In the genomic region with DNA sequence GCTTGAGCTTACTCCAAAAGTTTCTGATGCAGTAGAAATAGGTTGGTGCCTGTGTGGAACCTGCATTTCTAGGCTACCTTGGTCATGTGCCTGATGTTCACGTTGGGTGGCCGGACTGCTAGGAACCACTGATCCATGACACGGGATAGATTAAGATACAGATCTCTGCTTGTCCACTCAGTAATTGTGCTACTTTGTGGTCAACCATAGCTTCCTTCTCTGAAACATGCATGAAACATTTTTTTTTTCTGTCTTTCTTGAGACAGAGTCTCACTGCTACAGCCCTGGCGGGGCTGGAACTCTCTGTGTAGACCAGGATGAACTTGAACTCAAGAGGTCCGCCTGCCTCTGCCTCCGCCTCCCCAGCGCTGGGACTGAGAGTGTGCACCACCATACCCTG, we compare ENCODE assay signal across 37 mouse cellular contexts. TPM values are rescaled to one million over a fixed set of nuclear protein-coding genes. Genes with fewer than 3 reads are reported as not detected.
"Had no signal": no experiment of that assay in that cellular context is flagged by ENCODE, and none has a peak within 500 bp of the region (broad histone marks: within the 10 kb centered on the region; RNA-seq: fewer than 3 reads in every experiment).

No protein-coding gene starts in this region.

- ATAC-seq: liver, embryonic 12.5 days; liver, postnatal 0 days; lung, postnatal 0 days; midbrain, embryonic 13.5 days; midbrain, embryonic 15.5 days; midbrain, embryonic 16.5 days had no signal

- H3K4me3 ChIP-seq: left cerebral cortex, adult 2 months; limb, embryonic 10.5 days; limb, embryonic 12.5 days; limb, embryonic 13.5 days; limb, embryonic 15.5 days; liver, embryonic 12.5 days; liver, embryonic 13.5 days; liver, embryonic 15.5 days; lung, embryonic 15.5 days; megakaryocyte, embryonic 14.5 days; midbrain, embryonic 10.5 days; midbrain, embryonic 12.5 days; midbrain, embryonic 13.5 days; midbrain, embryonic 15.5 days; myocyte had no signal

- H3K27me3 ChIP-seq: limb, embryonic 12.5 days; limb, embryonic 13.5 days; limb, embryonic 15.5 days; liver, embryonic 13.5 days; liver, embryonic 15.5 days; lung, embryonic 15.5 days; midbrain, embryonic 13.5 days; midbrain, embryonic 15.5 days had no signal

- H3K36me3 ChIP-seq: limb, embryonic 10.5 days; limb, embryonic 12.5 days; limb, embryonic 13.5 days; limb, embryonic 15.5 days; liver, embryonic 12.5 days; liver, embryonic 13.5 days; liver, embryonic 15.5 days; lung, embryonic 15.5 days; midbrain, embryonic 10.5 days; midbrain, embryonic 12.5 days; midbrain, embryonic 13.5 days; midbrain, embryonic 15.5 days had no signal

- H3K4me2 ChIP-seq: limb, embryonic 12.5 days; limb, embryonic 13.5 days; limb, embryonic 15.5 days; liver, embryonic 11.5 days; liver, embryonic 12.5 days; liver, embryonic 13.5 days; liver, embryonic 15.5 days; lung, embryonic 14.5 days; lung, embryonic 15.5 days; midbrain, embryonic 12.5 days; midbrain, embryonic 13.5 days; midbrain, embryonic 15.5 days had no signal

- H3K4me1 ChIP-seq: limb, embryonic 10.5 days; limb, embryonic 15.5 days; liver, embryonic 12.5 days; liver, embryonic 13.5 days; liver, embryonic 15.5 days; midbrain, embryonic 13.5 days had no signal

- DNase-seq: left cerebral cortex, postnatal 4 days; liver; liver, embryonic 13.5 days; liver, postnatal 0 days; lung, adult 18-20 months; lung, adult 2 months; lung, embryonic 14.5 days; lung, postnatal 10 days; lung, postnatal 14 days; lung, postnatal 36 days; lung, postnatal 4 days had no signal

- H3K9ac ChIP-seq: limb, embryonic 12.5 days; limb, embryonic 13.5 days; limb, embryonic 15.5 days; liver, embryonic 12.5 days; liver, embryonic 13.5 days; liver, embryonic 14.5 days; liver, embryonic 15.5 days; liver, postnatal 0 days; lung, embryonic 14.5 days; lung, embryonic 15.5 days; midbrain, embryonic 12.5 days; midbrain, embryonic 13.5 days; midbrain, embryonic 15.5 days had no signal

- H3K9me3 ChIP-seq: limb, embryonic 10.5 days; limb, embryonic 12.5 days; limb, embryonic 13.5 days; limb, embryonic 15.5 days; liver, embryonic 12.5 days; liver, embryonic 13.5 days; liver, embryonic 15.5 days; lung, embryonic 15.5 days; midbrain, embryonic 10.5 days; midbrain, embryonic 12.5 days; midbrain, embryonic 13.5 days; midbrain, embryonic 15.5 days had no signal

- H3K27ac ChIP-seq: left cerebral cortex, adult 2 months; limb, embryonic 10.5 days; limb, embryonic 12.5 days; limb, embryonic 13.5 days; limb, embryonic 15.5 days; liver, embryonic 12.5 days; liver, embryonic 13.5 days; liver, embryonic 14.5 days; liver, embryonic 15.5 days; lung, embryonic 15.5 days; macrophage; midbrain, embryonic 10.5 days; midbrain, embryonic 12.5 days; midbrain, embryonic 13.5 days; midbrain, embryonic 15.5 days had no signal

RNA-seq across cellular contexts. Expression of a gene that starts 33.7 kb away (rescaled TPM):
- total RNA-seq: left cerebral cortex, postnatal 4 days; megakaryocyte progenitor cell, adult 5-6 weeks; megakaryocyte, adult 5-6 weeks; megakaryocyte-erythroid progenitor cell, adult 5-6 weeks; midbrain, postnatal 0 days; monocyte, adult 5-6 weeks had no signal
- polyA plus RNA-seq: limb, embryonic 10.5 days; limb, embryonic 11.5 days; limb, embryonic 12.5 days; limb, embryonic 13.5 days; macrophage; midbrain, embryonic 10.5 days; midbrain, embryonic 12.5 days; neural tube, embryonic 11.5 days had no signal

RNA-seq across cellular contexts. Expression of a gene that starts 48.2 kb away (rescaled TPM):
- total RNA-seq: monocyte, adult 5-6 weeks had no signal
